Mouse (Mus musculus) embryo, embryonic 9.5 days (tissue): ENCODE results near the gene Adamtsl2.

ENCODE experiments used
- DNase-seq: peaks from one replicate; pipeline ENCODE4 v3.0.0-alpha.2; 2017; ENCODE audit errors: extremely low spot score

The Adamtsl2 gene

GRCm38 (mm10) chr2:27118452-27118851 lies 39.3 kb downstream of the Adamtsl2 start:
- DNase-seq = no peak

- no peak for DNase-seq
Observed at GRCm38 (mm10) chr2:27119766-27120165, 40.6 kb downstream of the Adamtsl2 start.

GRCm38 (mm10) chr2:27120241-27120641 lies 41.1 kb downstream of the Adamtsl2 start:
- no peak for DNase-seq

- DNase-seq = no peak
Observed at GRCm38 (mm10) chr2:27121626-27122355, 42.6 kb downstream of the Adamtsl2 start.

- DNase-seq = no peak
Observed at GRCm38 (mm10) chr2:27122578-27122977, 43.4 kb downstream of the Adamtsl2 start.

- no peak for DNase-seq
Observed at GRCm38 (mm10) chr2:27123121-27123520, 43.9 kb downstream of the Adamtsl2 start.

- peak; percentile 55 for DNase-seq
Observed at GRCm38 (mm10) chr2:27125979-27126378, 46.8 kb downstream of the Adamtsl2 start.

GRCm38 (mm10) chr2:27126496-27126895 lies 47.3 kb downstream of the Adamtsl2 start:
- no peak for DNase-seq

- no peak for DNase-seq
Observed at GRCm38 (mm10) chr2:27128990-27129389, 49.8 kb downstream of the Adamtsl2 start.

GRCm38 (mm10) chr2:27135935-27136334 lies 56.8 kb downstream of the Adamtsl2 start:
- DNase-seq = no peak

GRCm38 (mm10) chr2:27136336-27136735 lies 57.2 kb downstream of the Adamtsl2 start:
- DNase-seq = no peak

GRCm38 (mm10) chr2:27136789-27137188 lies 57.6 kb downstream of the Adamtsl2 start:
- no peak for DNase-seq

- no peak for DNase-seq
Observed at GRCm38 (mm10) chr2:27138356-27138755, 59.2 kb downstream of the Adamtsl2 start.

- DNase-seq = peak; percentile 75
Observed at GRCm38 (mm10) chr2:27141950-27142693, 62.9 kb downstream of the Adamtsl2 start, which contains the start of gene Fam163b. Gene Fam163b, minus strand, starts transcription at chr2:27142491.

GRCm38 (mm10) chr2:27144957-27145356 lies 65.8 kb downstream of the Adamtsl2 start:
- DNase-seq = no peak

- no peak for DNase-seq
Observed at GRCm38 (mm10) chr2:27146840-27147239, 67.7 kb downstream of the Adamtsl2 start.

GRCm38 (mm10) chr2:27149457-27149856 lies 70.3 kb downstream of the Adamtsl2 start:
- peak; percentile 18 for DNase-seq

GRCm38 (mm10) chr2:27154466-27155185 lies 75.4 kb downstream of the Adamtsl2 start:
- no peak for DNase-seq

GRCm38 (mm10) chr2:27156596-27156995 lies 77.4 kb downstream of the Adamtsl2 start:
- DNase-seq = no peak
